Mouse (Mus musculus): ENCODE measurements around the gene Ager.

Gene Ager

GRCm38 (mm10) chr17:34585877-34586771 lies 11.5 kb upstream of the Ager start:
- peak; percentile 36 to 37 for DNase-seq

GRCm38 (mm10) chr17:34586796-34587422 lies 10.8 kb upstream of the Ager start:
- DNase-seq: peak; percentile 90 to 92

- peak; percentile 96 to 100 for DNase-seq
Observed at GRCm38 (mm10) chr17:34587423-34587811, 10.2 kb upstream of the Ager start.

- DNase-seq: no peak
Observed at GRCm38 (mm10) chr17:34587814-34588213, 9.8 kb upstream of the Ager start.

GRCm38 (mm10) chr17:34588767-34589166 lies 8.9 kb upstream of the Ager start:
- no peak for DNase-seq

- DNase-seq: no peak
Observed at GRCm38 (mm10) chr17:34589206-34589605, 8.5 kb upstream of the Ager start.

GRCm38 (mm10) chr17:34589681-34590101 lies 8.0 kb upstream of the Ager start, which contains the start of gene Gpsm3:
Gene Gpsm3 (plus strand): TSS chr17:34589806.
- DNase-seq: peak in 1 of 2 experiments; percentile 24

- DNase-seq: peak in 1 of 2 experiments; percentile 34
Observed at GRCm38 (mm10) chr17:34590154-34590987, 7.3 kb upstream of the Ager start.

- peak in 1 of 2 experiments; percentile 41 for DNase-seq
Observed at GRCm38 (mm10) chr17:34591029-34591993, 6.4 kb upstream of the Ager start, which contains the start of gene Pbx2. Gene Pbx2 (plus strand): TSS chr17:34591266.

GRCm38 (mm10) chr17:34591994-34592375 lies 5.7 kb upstream of the Ager start:
- DNase-seq: peak; percentile 89 to 91

GRCm38 (mm10) chr17:34592581-34593549 lies 4.8 kb upstream of the Ager start:
- peak; percentile 51 to 54 for DNase-seq

GRCm38 (mm10) chr17:34593752-34594525 lies 3.7 kb upstream of the Ager start:
- DNase-seq: peak in 1 of 2 experiments; percentile 34

- DNase-seq: no peak
Observed at GRCm38 (mm10) chr17:34596098-34596497, 1.6 kb upstream of the Ager start.

- peak in 1 of 2 experiments; percentile 20 for DNase-seq
Observed at GRCm38 (mm10) chr17:34599891-34600290, 2.2 kb downstream of the Ager start.

GRCm38 (mm10) chr17:34601796-34602195 lies 4.1 kb downstream of the Ager start:
- DNase-seq: no peak

- peak; percentile 97 to 100 for DNase-seq
Observed at GRCm38 (mm10) chr17:34603375-34604060, 5.9 kb downstream of the Ager start, which contains the start of gene Rnf5. Gene Rnf5 (minus strand): TSS chr17:34603690.

GRCm38 (mm10) chr17:34604061-34604508 lies 6.4 kb downstream of the Ager start, which contains the start of gene Agpat1:
Gene Agpat1 (plus strand): TSS chr17:34604262.
- peak; percentile 96 to 100 for DNase-seq

GRCm38 (mm10) chr17:34604511-34605237 lies 7.0 kb downstream of the Ager start:
- DNase-seq: no peak

Measured in cerebellum, adult 18-20 months (tissue).